Mouse (Mus musculus) liver, embryonic 12.5 days (tissue): Measurements from ENCODE around the gene Coro2b. TPM values are rescaled to one million over a fixed set of nuclear protein-coding genes. Genes with fewer than 3 reads are reported as not detected.

Experiments used
- ATAC-seq: fragments of 200-750 bp; cut with Nextera tagmentation; 2 replicates; pipeline ENCODE4 v1.8.0; 2017; ENCODE audit warnings: moderate number of reproducible peaks, mild to moderate bottlenecking, moderate library complexity
- H3K27ac ChIP-seq: fragments of 300-500 bp; sonication (generic); 2 replicates; pipeline ENCODE4 v1.5.1; 2016; ENCODE audit warnings: mild to moderate bottlenecking
- H3K27me3 ChIP-seq: fragments of 300-500 bp; sonication (generic); replicated peaks from 2 replicates; pipeline ENCODE4 v1.6.1; 2016; ENCODE audit warnings: mild to moderate bottlenecking, moderate library complexity
- H3K36me3 ChIP-seq: fragments of 300-500 bp; sonication (generic); 2 replicates; pipeline ENCODE4 v1.6.1; 2016; ENCODE audit warnings: mild to moderate bottlenecking, moderate library complexity
- H3K4me1 ChIP-seq: fragments of 300-500 bp; sonication (generic); 2 replicates; pipeline ENCODE4 v1.6.1; 2016
- H3K4me2 ChIP-seq: fragments of 300-500 bp; sonication (generic); 2 replicates; pipeline ENCODE4 v1.6.1; 2016; ENCODE audit warnings: mild to moderate bottlenecking, moderate library complexity
- H3K4me3 ChIP-seq: fragments of 300-500 bp; sonication (generic); 2 replicates; pipeline ENCODE4 v1.5.1; 2016; ENCODE audit warnings: mild to moderate bottlenecking, moderate library complexity
- H3K9ac ChIP-seq: fragments of 300-500 bp; sonication (generic); 2 replicates; pipeline ENCODE4 v1.6.1; 2016; ENCODE audit warnings: mild to moderate bottlenecking, moderate library complexity
- H3K9me3 ChIP-seq: fragments of 300-500 bp; sonication (generic); replicated peaks from 2 replicates; pipeline ENCODE4 v1.6.1; 2016; ENCODE audit warnings: mild to moderate bottlenecking, moderate library complexity
- WGBS: fragments of 180-500 bp; shearing (Covaris S2); methylation state at CpG from one replicate; pipeline ENCODE4 v1.1.7; 2016; ENCODE audit not compliant: insufficient replicate concordance; 5-methylcytosine and 5-hydroxymethylcytosine counted together
- polyA plus RNA-seq: library from polyadenylated mRNA; unstranded; fragments of >200 nt; fragmentation: Nextera tagmentation; extraction: Ambion mirVana; gene quantifications from 2 replicates; pipeline ENCODE4 v1.2.1, GENCODE M21; 2016

The Coro2b gene
- polyA plus RNA-seq, 1 experiment from 2014 or later, result 2.7 TPM

GRCm38 (mm10) chr9:62521541-62521940, 15.3 kb downstream of the Coro2b start:
- Histone ChIP-seq H3K4me3 (no peak overlapping the region), H3K9ac (no peak overlapping the region), H3K9me3 (no peaks in the 10 kb centered on the region), H3K27me3 (peaks cover 25% of the 10 kb centered on the region), H3K36me3 (no peaks in the 10 kb centered on the region), H3K4me2 (no peak overlapping the region), H3K27ac (peak overlapping the region; percentile 36; the same call in 1 of the 2 replicates), H3K4me1 (peaks cover 32% of the 10 kb centered on the region)
- WGBS, result 44% methylated on average over 9 of the region's 9 CpGs
- no peak for ATAC-seq

DNA sequence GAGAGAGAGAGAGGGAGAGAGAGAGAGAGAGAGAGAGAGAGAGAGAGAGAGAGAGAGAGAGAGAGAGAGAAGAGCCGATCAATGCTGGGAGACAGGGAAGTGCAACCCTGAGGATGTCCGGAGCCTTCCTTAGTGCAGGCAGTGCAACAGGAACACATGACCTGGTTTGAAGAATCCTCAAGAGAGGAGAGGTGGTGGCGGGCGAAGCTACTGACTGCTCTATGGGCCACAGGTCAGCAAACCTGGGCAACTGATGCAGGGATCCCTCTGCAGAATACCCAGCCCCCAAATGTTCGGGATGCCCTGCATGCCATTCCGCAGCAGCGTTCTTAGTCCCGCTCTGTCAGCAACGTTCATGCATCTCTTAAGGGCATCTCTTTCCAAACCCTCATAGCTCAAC, 15.9 kb downstream of the Coro2b start:
- no peak overlapping the region for H3K4me3 ChIP-seq
- H3K27me3 ChIP-seq, result peaks cover 25% of the 10 kb centered on the region
- no peak overlapping the region for H3K9ac ChIP-seq
- 41% methylated on average over 8 of the region's 9 CpGs for WGBS
- H3K9me3 ChIP-seq, result no peaks in the 10 kb centered on the region
- H3K36me3 ChIP-seq, result no peaks in the 10 kb centered on the region
- no peak overlapping the region for H3K27ac ChIP-seq
- peaks cover 32% of the 10 kb centered on the region for H3K4me1 ChIP-seq
- H3K4me2 ChIP-seq, result no peak overlapping the region
- ATAC-seq, result no peak

GRCm38 (mm10) chr9:62519787-62520503, 16.9 kb downstream of the Coro2b start:
- Histone ChIP-seq H3K4me1 (peaks cover 32% of the 10 kb centered on the region), H3K4me2 (no peak overlapping the region), H3K9ac (no peak overlapping the region), H3K36me3 (no peaks in the 10 kb centered on the region), H3K27ac (no peak overlapping the region), H3K9me3 (no peaks in the 10 kb centered on the region), H3K27me3 (peaks cover 19% of the 10 kb centered on the region), H3K4me3 (no peak overlapping the region)
- WGBS, result 74% methylated on average over 15 of the region's 15 CpGs
- ATAC-seq, result no peak

GRCm38 (mm10) chr9:62519334-62519733, 17.5 kb downstream of the Coro2b start:
- ATAC-seq, result no peak
- Histone ChIP-seq H3K27ac (no peak overlapping the region), H3K4me2 (no peak overlapping the region), H3K4me3 (no peak overlapping the region), H3K27me3 (peaks cover 19% of the 10 kb centered on the region), H3K36me3 (no peaks in the 10 kb centered on the region), H3K4me1 (peaks cover 32% of the 10 kb centered on the region), H3K9me3 (no peaks in the 10 kb centered on the region), H3K9ac (no peak overlapping the region)
- WGBS, result 82% methylated on average over 10 of the region's 10 CpGs

DNA sequence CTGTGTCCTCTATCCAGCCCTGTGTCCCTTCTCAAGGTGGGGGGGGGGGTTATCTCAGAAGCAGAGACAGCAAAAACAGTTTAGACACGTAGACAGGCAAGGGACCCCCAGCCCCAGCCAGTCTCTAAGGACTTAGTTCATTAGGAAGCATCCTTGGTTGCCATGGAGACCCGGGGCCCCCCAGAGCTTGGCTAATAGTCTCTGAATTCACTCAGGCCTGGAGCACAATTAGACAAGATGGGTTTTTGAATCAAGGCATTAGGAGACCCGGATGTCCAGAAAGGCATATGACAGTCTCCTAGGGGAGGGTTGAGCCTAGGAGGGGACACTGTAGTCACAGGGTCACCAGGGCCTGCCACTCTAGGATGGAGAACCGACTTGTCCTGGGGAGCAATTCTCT, 18.3 kb downstream of the Coro2b start:
- WGBS, result 54% methylated on average over 4 of the region's 4 CpGs
- Histone ChIP-seq H3K27ac (no peak overlapping the region), H3K9me3 (no peaks in the 10 kb centered on the region), H3K9ac (no peak overlapping the region), H3K4me3 (no peak overlapping the region), H3K36me3 (no peaks in the 10 kb centered on the region), H3K27me3 (peaks cover 19% of the 10 kb centered on the region), H3K4me2 (no peak overlapping the region), H3K4me1 (peaks cover 29% of the 10 kb centered on the region)
- no peak for ATAC-seq

DNA sequence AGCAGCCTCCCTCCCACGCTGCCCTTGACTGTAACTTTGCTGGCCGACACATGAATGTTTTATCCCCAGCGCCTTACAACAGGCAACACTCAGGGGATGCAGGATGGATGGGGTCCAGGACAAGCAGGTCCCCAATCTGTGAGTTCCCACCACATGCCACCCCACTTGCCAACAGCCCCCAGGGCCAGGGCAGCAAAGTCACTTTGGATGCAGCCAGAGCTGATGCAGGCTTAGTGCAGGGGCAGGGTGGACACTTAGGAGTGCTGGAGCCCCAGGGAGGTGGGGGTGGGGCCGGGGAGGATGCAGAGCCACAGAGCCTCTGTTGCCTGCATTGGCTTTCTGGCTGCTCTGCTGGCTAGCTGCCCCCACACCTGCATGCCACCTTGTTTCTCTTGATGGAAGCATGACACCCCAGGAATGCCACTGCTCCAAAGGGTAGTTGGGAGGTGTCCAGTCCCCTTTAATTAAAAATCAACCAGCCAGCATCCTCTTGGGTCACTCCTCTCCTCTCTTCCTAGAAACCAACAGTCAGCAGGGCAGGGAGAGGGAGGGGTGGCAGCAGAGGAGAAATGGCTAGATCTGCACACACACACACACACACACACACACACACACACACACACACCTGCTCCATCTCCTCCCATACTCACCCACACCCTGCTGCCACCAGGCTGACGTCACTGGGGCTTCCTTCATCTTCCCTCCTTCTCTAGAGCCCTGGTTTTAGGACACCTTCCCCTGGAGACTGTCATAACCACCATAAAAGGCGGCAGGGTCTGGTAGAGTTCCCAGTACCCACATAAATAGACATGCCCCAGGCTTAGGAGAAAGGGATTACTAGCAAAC, 19.5 kb downstream of the Coro2b start:
- Histone ChIP-seq H3K9me3 (no peaks in the 10 kb centered on the region), H3K27me3 (peaks cover 6% of the 10 kb centered on the region), H3K4me2 (no peak overlapping the region), H3K9ac (no peak overlapping the region), H3K4me3 (no peak overlapping the region), H3K27ac (no peak overlapping the region), H3K4me1 (peaks cover 17% of the 10 kb centered on the region), H3K36me3 (no peaks in the 10 kb centered on the region)
- no peak for ATAC-seq
- WGBS, result 53% methylated on average over 6 of the region's 6 CpGs

- no peaks in the 10 kb centered on the region; the same call in 1 of the 2 replicates for H3K27me3 ChIP-seq
- no peaks in the 10 kb centered on the region for H3K36me3 ChIP-seq
- peaks cover 2% of the 10 kb centered on the region for H3K4me1 ChIP-seq
- ATAC-seq, result no peak
- H3K27ac ChIP-seq, result no peak overlapping the region
- no peak overlapping the region for H3K9ac ChIP-seq
- 78% methylated on average over 7 of the region's 7 CpGs for WGBS
- H3K9me3 ChIP-seq, result no peaks in the 10 kb centered on the region
- no peak overlapping the region for H3K4me2 ChIP-seq
- H3K4me3 ChIP-seq, result no peak overlapping the region
Measured at GRCm38 (mm10) chr9:62515138-62515537, 21.7 kb downstream of the Coro2b start.

- Histone ChIP-seq H3K4me1 (no peaks in the 10 kb centered on the region), H3K4me3 (no peak overlapping the region), H3K9me3 (no peaks in the 10 kb centered on the region), H3K36me3 (no peaks in the 10 kb centered on the region), H3K4me2 (no peak overlapping the region), H3K27ac (no peak overlapping the region), H3K9ac (no peak overlapping the region), H3K27me3 (no peaks in the 10 kb centered on the region; the same call in 1 of the 2 replicates)
- 63% methylated on average over 10 of the region's 10 CpGs for WGBS
- ATAC-seq, result no peak
Measured at GRCm38 (mm10) chr9:62513492-62514133, 23.2 kb downstream of the Coro2b start.

DNA sequence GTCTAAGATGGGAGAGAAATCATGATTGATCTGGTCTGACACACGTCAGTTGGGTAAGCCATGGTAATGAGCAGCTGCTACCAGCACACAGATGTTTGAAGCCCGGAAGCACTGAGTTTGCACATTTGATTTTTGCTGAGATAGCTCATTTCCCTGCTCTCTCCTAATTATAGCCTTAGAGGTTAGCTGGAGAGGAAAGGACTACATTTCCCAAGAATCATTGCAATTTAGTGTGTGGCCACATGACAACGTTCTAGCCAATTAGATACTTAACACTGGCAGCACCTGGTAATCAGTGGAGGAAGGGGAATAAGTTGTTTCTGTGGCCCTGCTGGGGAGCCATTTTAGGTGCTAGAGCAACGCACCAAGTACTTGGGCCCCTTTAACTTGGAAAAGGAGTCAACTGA, 26.3 kb downstream of the Coro2b start:
- H3K27me3 ChIP-seq, result no peaks in the 10 kb centered on the region; the same call in 1 of the 2 replicates
- H3K4me2 ChIP-seq, result no peak overlapping the region
- ATAC-seq, result no peak
- H3K27ac ChIP-seq, result no peak overlapping the region
- no peak overlapping the region for H3K9ac ChIP-seq
- no peaks in the 10 kb centered on the region for H3K36me3 ChIP-seq
- no peaks in the 10 kb centered on the region for H3K9me3 ChIP-seq
- WGBS, result 37% methylated on average over 4 of the region's 4 CpGs
- H3K4me3 ChIP-seq, result no peak overlapping the region
- no peaks in the 10 kb centered on the region for H3K4me1 ChIP-seq

DNA sequence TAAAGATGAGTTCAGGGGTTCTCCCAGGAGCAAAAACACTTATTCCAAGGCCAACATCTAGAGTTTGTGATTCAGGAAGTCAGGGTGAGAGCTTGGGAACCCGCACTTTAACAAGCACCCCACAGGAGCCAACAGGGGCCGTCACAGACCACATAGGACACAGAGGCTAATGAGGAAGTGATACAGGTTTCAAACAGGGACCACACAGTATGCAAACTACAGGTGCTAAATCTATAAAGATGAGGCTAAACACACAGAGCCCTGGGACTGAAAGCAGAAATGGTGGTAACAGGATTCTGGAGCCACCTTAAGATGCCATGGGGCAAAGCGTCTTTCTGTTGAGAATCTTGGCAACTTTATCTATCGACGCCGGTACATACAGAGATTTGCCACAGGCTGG, 27.2 kb downstream of the Coro2b start:
- 76% methylated on average over 6 of the region's 6 CpGs for WGBS
- ATAC-seq, result no peak
- no peak overlapping the region for H3K4me2 ChIP-seq
- no peaks in the 10 kb centered on the region for H3K36me3 ChIP-seq
- H3K9me3 ChIP-seq, result no peaks in the 10 kb centered on the region
- H3K4me3 ChIP-seq, result no peak overlapping the region
- no peak overlapping the region for H3K27ac ChIP-seq
- H3K27me3 ChIP-seq, result no peaks in the 10 kb centered on the region; the same call in 1 of the 2 replicates
- H3K4me1 ChIP-seq, result no peaks in the 10 kb centered on the region
- no peak overlapping the region for H3K9ac ChIP-seq

DNA sequence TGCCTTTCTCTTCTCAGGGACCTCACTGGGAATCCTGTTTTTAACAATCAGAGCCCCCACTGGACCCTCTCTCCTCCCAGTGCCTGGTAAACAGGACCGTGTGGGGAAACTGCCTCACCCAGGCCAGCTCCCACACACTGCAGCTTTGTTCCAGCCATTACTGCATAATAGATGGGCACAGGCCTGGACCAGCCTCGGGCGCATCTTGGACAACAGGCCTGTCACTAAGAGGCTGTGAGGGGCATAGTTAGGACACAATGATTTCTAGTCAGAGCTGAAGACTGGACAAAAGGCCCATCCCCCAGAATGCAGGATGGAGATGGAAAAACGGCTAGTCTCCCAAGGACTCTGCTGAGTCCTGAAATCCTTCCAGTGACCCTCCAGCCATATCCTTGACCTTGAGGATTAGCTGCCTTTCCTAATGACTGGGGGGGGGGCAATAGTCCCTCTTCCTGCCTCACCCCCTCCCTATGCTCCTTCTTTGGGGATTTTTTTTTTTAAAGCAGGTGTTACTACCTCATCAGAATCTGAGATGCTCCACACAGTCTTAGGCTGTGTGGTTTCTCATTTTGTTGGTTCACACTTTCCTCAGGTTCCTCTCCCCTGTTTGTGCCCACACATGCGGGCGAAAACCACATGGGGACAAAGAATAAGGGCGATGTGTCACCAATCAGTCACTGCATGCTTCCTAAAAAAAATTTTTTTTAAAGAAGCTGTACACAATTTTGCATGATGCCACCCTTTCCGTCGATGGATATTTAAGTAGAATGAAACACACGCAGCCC, 27.9 kb downstream of the Coro2b start:
- no peak overlapping the region for H3K9ac ChIP-seq
- WGBS, result 78% methylated on average over 10 of the region's 10 CpGs
- no peak overlapping the region for H3K4me3 ChIP-seq
- no peak for ATAC-seq
- no peak overlapping the region for H3K27ac ChIP-seq
- H3K9me3 ChIP-seq, result no peaks in the 10 kb centered on the region
- H3K27me3 ChIP-seq, result no peaks in the 10 kb centered on the region
- no peaks in the 10 kb centered on the region for H3K36me3 ChIP-seq
- H3K4me2 ChIP-seq, result no peak overlapping the region
- H3K4me1 ChIP-seq, result no peaks in the 10 kb centered on the region
